Mouse (Mus musculus) R1 (cell line): ENCODE measurements at regions not wholly inside any gene's neighbourhood (a gene's known extent, or its start where the extent isn't known, plus 50 kb on each side); places are given as distances from the start of the nearest gene placed in this dataset.

Experiments used
- DNase-seq: peaks from one replicate; pipeline ENCODE4 v3.0.0-alpha.2; 2018; ENCODE audit warnings: low read depth, low spot score

GRCm38 (mm10) chr7:94116899-94117521 lies 1037.3 kb downstream of the Fam181b start:
- DNase-seq: no peak

GRCm38 (mm10) chr7:94123781-94124180 lies 1044.1 kb downstream of the Fam181b start:
- DNase-seq: no peak

- DNase-seq: no peak
Observed at GRCm38 (mm10) chr7:94154221-94154620, 1074.6 kb downstream of the Fam181b start.

GRCm38 (mm10) chr7:94155458-94155857 lies 1075.8 kb downstream of the Fam181b start:
- no peak for DNase-seq

GRCm38 (mm10) chr7:94180027-94180426 lies 1100.4 kb downstream of the Fam181b start:
- peak; percentile 1 for DNase-seq

- peak; percentile 55 for DNase-seq
Observed at GRCm38 (mm10) chr7:94212341-94212740, 1132.7 kb downstream of the Fam181b start.

GRCm38 (mm10) chr7:94227482-94227881 lies 1147.8 kb downstream of the Fam181b start:
- DNase-seq: no peak

- no peak for DNase-seq
Observed at GRCm38 (mm10) chr7:94233653-94234052, 1154.0 kb downstream of the Fam181b start.

- no peak for DNase-seq
Observed at GRCm38 (mm10) chr7:94249501-94249900, 1169.8 kb downstream of the Fam181b start.

- no peak for DNase-seq
Observed at GRCm38 (mm10) chr7:94268665-94269320, 1189.1 kb downstream of the Fam181b start.

GRCm38 (mm10) chr7:94281529-94281928 lies 1201.9 kb downstream of the Fam181b start:
- no peak for DNase-seq

GRCm38 (mm10) chr7:94282010-94282409 lies 1202.3 kb downstream of the Fam181b start:
- no peak for DNase-seq

GRCm38 (mm10) chr7:94283031-94283609 lies 1203.5 kb downstream of the Fam181b start:
- no peak for DNase-seq

- DNase-seq: peak; percentile 10
Observed at GRCm38 (mm10) chr7:94305602-94306001, 1225.9 kb downstream of the Fam181b start.

GRCm38 (mm10) chr7:94314983-94315642 lies 1235.4 kb downstream of the Fam181b start:
- no peak for DNase-seq

- DNase-seq: no peak
Observed at GRCm38 (mm10) chr7:94332601-94333000, 1252.9 kb downstream of the Fam181b start.
